Mouse (Mus musculus) kidney, postnatal 10 days (tissue): ENCODE results near the gene Pou2f2.
A peak's percentile ranks its signal among the peaks of the same experiment; 100 is the strongest.

Experiments used
- DNase-seq: peaks from one replicate; pipeline ENCODE4 v3.0.0; 2021; ENCODE audit warnings: mixed read lengths

The Pou2f2 gene

GRCm38 (mm10) chr7:25179606-25180161 lies at the start of gene Pou2f2:
Gene Pou2f2 (minus strand): TSS chr7:25179726.
- DNase-seq, result peak; percentile 74

GRCm38 (mm10) chr7:25227523-25228300 lies 48.2 kb upstream of the Pou2f2 start:
- DNase-seq, result no peak

DNA sequence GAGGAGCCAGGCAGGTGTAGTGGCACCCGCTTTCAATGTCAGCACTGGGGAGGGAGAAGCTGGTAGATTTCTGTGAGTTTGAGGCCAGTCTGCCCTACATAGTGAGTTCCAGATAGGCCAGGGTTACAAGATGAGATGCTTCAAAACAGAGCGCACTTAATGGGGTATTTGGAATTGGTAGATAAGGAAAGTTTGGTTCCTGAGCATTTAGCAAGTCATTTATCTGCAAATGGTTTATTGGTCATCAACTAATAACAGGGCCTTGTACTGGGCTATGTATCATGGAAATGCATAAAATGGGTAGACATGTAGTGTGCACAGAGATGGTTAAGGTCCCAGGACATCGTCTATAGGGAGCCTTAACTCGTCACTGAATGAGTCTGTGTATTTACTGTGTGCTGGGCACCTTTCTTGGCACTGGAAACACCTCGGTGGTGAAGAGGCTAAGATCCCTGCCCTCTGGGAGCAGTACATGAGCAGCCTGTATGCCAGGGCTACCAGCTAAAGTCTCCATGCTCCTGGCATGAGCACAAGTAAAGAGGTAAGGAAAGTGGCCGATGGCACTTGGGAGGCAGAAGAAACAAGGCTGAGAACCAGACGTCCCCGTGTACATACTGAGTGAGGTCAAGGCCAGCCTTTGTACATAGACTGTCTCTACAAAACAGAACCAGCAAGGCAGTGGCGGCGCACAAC lies 42.9 kb upstream of the Pou2f2 start:
- DNase-seq, result no peak

GRCm38 (mm10) chr7:25221102-25221883 lies 41.8 kb upstream of the Pou2f2 start, which contains the start of gene Zfp526:
Gene Zfp526 (plus strand): TSS chr7:25221425.
- peak; percentile 98 for DNase-seq

GRCm38 (mm10) chr7:25220457-25221101 lies 41.1 kb upstream of the Pou2f2 start, which contains the start of gene Dedd2:
Gene Dedd2 (minus strand): TSS chr7:25220615.
- no peak for DNase-seq

GRCm38 (mm10) chr7:25219756-25220456 lies 40.4 kb upstream of the Pou2f2 start:
- peak; percentile 95 for DNase-seq

- no peak for DNase-seq
These were observed 39.9 kb upstream of the Pou2f2 start for GRCm38 (mm10) chr7:25219416-25219750.

DNA sequence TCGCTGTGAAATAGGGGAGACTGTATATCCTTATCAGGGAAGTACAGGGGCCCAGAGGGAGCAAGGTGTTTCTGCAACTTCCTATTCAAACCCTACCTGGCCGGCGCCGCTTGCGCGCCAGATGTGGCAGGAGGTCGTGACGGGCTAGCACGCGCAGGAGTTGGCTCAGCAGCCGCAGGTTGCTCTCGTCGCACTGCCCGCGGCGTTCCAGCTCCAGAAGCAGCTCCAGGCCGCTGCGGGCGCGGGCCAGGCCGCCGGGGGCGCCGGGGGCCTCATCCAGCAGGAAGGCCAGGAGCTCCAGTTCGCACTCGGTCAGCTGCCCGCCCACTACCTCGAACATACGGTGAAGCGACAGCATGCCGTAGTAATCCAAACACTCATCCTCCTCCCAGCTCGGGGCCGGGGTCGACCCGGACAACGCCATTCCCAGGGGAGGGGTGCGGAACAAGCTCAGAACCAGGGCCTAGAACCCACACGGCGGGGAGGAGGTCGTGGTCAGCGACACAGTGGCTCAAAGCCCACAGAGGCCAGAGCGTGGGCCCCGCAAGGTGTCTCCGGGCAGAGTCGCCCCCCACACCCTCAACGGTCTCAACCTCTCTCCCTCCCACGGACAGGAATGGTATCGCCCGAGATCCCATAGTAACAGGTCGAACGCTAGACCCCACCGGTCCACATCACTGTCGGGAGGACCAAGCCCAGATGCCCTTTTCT lies 39.3 kb upstream of the Pou2f2 start:
- peak; percentile 57 for DNase-seq

- no peak for DNase-seq
These were observed 38.3 kb upstream of the Pou2f2 start for GRCm38 (mm10) chr7:25217653-25218395.

DNA sequence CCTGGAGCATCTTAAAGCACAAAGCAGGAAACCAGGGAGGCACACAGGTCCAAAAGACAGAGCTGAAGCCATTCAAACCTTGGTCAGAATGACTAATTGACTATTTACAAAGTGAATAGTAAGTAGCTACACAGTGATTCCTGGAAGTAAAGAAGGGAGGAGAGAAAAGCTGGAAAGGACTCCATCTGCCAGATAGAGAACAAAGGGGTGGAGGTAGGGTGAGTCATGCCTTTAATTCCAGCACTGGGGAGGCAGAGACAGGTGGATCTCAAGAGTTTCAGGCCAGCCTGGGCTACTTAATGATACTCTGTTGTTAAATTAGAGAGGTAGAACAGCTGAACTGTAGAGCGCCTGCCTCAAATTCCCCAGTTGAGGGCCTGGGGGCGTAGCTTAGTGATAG lies 34.6 kb upstream of the Pou2f2 start:
- DNase-seq, result no peak

DNA sequence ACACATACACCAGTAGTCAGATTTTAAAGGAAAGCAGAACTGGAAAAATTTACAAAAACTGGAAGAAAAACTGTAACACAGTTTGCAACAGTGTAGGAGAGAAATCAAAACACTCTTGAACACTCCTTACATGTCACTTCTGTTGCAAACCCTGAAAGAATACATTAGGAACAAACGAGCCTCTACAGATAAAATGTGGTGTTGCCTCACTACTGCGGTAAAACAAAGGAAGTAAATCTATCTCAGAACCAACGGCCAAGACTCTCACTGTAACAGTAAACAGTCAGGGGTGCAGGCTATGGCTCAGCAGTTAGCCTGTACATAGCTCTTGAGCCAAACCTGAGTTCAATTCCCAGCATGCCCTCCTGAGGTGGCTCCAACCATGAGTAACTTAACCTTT lies 33.6 kb upstream of the Pou2f2 start:
- DNase-seq, result no peak

DNA sequence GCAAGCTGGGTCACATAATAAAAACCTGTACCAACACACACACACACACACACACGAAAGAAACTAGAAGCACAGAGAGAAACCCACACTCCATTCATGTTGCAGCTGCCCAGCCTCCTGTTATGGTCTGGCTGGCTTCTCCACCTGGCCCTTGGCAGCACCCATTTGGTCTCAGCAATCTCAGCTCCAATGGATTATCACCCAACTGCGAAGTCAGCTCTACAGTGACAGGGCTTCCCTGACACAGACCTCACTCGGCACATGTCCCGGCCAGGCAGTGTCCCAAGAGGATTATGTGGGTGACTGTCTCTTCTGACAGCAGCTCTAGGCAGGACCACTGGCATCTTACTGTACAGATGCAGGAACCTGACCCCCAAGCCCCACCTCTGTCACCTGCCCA lies 31.0 kb upstream of the Pou2f2 start:
- DNase-seq, result no peak

DNA sequence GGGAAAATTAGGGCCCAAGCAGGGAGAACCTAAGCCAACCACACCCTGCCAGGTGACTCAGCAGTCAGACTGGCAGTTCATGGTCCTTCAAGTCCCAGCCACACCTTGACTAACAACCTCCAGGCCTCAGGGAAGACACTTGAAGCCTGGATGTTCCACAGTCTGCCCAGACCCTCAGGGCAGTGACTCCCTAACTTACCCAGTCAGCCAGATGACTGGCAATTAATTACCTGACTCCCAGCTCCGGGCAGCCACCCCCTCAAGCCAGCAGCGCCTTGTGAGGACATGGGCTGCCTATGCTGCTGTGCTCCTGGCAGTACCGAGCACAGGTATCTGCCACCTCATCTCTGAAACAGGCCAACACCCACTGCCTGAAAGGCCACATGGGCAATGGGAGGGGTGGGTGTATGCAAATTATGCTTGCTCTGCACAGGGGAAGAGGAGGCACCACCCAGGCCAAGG lies 29.7 kb upstream of the Pou2f2 start:
- no peak for DNase-seq

DNA sequence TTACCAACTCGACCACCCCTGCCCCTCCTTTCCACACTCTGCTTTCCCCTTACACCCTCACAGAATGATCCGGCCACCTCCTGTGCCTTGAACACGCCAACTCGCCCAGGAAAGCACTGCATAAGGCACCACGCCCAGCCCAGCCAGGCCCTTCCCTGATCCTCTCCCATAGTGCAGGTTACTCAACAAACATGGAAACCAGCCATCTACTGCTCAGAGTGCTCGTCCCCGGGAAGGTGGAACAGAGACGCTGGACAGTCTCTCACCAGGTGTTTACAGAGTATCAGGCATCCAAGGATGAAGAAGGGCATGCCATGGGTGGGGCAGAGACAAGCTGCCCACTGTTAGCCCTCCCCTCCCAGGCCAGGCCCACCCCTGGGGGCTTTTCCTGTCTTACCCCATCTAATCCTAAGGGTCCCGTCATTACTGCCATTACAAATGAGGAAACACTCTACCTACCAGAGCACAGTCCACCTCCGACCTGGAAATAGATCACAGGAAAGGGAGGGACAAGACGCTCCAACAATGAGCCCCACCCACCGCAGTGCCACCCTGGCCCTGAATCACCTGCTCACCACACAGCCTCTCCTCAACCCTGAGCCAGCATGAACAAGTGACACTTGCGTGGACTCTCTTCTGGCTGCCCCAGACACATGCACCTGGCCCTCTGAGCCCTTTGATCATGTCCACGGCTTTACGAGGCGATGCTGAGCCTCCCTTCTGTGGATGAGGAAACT lies 26.7 kb upstream of the Pou2f2 start:
- DNase-seq, result no peak

- no peak for DNase-seq
These were observed 26.0 kb upstream of the Pou2f2 start for GRCm38 (mm10) chr7:25205355-25206093.

DNA sequence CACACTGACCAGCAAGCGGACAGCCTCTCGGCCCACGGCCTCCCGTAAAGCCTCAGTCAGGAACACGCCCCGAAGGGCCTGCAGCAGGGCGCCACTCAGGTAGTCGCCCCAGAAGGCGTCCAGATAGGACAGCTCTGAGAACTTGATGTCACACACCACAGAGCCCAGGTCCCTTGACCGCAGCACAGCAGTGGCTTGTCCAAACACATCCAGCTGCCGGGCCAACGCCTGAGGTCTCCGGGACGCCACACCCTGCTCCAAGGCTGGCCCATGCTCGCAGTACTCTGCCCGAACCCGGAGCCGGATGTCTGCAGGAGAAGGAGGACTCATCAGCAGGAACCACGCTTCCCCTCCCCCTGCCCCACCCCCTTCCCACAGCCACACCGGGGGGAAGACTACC lies 24.1 kb upstream of the Pou2f2 start:
- no peak for DNase-seq

DNA sequence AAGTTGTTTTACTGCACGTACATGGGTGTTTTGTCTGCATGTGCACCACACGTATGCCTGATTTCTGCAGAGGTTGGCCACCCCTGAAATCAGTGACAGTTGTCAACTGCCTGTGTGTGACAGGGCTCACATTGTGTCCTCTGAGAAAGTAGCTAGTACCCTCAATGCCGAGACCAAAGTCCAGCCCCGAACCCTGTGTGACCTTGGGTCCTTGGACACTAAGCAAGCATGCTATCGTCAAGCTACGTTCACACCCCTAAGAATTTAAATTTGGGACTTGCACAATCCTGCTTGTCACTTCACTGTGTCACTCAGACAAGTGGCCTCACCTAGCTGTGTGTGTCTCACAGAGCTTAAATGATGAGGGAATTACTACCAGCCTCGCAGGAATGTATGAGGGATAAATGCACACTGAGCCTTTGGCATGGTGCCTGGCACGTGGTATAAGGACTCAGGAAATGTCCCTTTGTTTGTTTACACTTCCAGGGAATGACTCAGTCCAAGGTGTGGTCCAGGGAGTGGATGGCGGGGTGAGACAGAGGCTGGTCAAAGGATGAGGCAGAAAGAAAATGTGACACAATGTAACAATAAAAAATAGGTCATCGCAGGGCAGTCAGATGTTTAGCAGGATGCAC lies 18.0 kb upstream of the Pou2f2 start:
- DNase-seq, result peak; percentile 54

DNA sequence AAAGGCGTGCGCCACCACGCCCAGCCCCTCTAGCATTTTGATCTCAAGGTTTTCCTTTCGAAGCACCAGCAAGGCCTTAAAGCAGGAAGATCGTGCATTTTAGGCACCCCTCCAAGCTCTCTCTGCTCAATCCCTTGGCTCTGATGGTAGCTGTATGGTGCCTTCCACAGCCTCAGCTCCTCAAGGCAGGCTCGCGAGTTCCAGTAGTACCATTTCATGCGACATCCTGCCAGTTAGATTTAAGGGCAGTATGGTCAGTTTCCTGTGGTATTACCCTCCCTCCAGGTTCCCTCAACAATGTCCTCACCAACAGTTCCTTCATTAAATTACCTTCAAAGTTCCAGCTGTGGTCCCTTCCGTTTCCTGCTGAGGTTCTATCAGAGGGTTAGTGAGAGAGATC lies 16.6 kb upstream of the Pou2f2 start:
- no peak for DNase-seq

- no peak for DNase-seq
These were observed 15.6 kb upstream of the Pou2f2 start for GRCm38 (mm10) chr7:25195148-25195547.
